Mouse (Mus musculus): Measurements from ENCODE around the gene Ambra1. TPM values are rescaled to one million over a fixed set of nuclear protein-coding genes. Genes with fewer than 3 reads are reported as not detected.

Gene Ambra1
- polyA plus RNA-seq, 1 experiment = 21.1 TPM

DNA sequence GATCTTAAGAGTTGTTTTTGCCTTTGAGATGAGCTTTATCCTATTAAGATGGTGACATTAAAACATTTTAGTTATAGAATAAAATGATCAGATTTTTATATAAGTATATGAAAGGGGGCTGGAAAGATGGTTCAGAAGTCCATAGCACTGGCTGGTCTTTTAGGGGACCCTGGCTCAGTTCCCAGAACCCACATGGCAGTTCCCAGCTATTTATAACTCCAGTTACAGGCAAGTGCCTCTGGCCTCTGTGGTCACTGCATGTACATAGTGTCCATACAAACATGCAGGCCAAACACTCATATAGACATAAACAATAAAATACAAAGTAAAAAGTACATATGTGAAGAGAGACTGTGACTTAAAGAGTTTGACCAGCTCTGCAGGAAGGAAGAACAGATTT is 86.8 kb downstream of the Ambra1 start:
- no peak overlapping the region for H3K4me3 ChIP-seq (replicated peaks; ENCODE audit: control insufficient read depth, low read depth, low read length)
- no peak overlapping the region for H3K27ac ChIP-seq (ENCODE audit: control insufficient read depth, insufficient read depth, low read depth, low read length, poor library complexity)
- TF ChIP-seq CTCF (IDR thresholded peaks at IDR 0.05; ENCODE audit: control insufficient read depth, insufficient read depth, low read length) (no peak), POLR2A (IDR thresholded peaks at IDR 0.05; ENCODE audit: borderline replicate concordance, control insufficient read depth, low read depth, low read length) (no peak)
- H3K4me1 ChIP-seq (ENCODE audit: control insufficient read depth, insufficient read depth, low read length) = no peaks in the 10 kb centered on the region

DNA sequence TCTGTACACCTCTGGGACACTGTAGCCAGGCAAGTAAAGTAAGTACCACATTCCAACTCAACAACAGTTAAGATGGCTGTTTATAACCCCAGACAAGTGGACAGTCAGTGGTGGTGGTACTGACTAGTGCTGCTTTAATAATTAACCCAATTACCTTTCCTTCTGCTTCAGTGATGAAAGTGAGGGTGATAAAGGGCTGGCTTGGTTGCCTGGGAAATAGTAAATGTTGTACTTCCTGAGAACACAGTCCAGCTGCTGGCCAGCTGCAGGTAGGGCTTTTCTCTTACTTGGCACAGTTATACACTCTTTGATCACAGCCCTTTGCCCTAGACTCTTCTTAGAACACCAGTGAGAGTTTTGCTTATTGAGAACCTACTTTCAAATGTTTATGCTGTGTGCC is 102.3 kb downstream of the Ambra1 start:
- Histone ChIP-seq H3K4me1 (ENCODE audit: control insufficient read depth, insufficient read depth, low read length) (no peaks in the 10 kb centered on the region), H3K4me3 (replicated peaks; ENCODE audit: control insufficient read depth, low read depth, low read length) (no peak overlapping the region), H3K27ac (ENCODE audit: control insufficient read depth, insufficient read depth, low read depth, low read length, poor library complexity) (no peak overlapping the region)
- TF ChIP-seq CTCF (IDR thresholded peaks at IDR 0.05; ENCODE audit: control insufficient read depth, insufficient read depth, low read length) (no peak), POLR2A (IDR thresholded peaks at IDR 0.05; ENCODE audit: borderline replicate concordance, control insufficient read depth, low read depth, low read length) (no peak)

DNA sequence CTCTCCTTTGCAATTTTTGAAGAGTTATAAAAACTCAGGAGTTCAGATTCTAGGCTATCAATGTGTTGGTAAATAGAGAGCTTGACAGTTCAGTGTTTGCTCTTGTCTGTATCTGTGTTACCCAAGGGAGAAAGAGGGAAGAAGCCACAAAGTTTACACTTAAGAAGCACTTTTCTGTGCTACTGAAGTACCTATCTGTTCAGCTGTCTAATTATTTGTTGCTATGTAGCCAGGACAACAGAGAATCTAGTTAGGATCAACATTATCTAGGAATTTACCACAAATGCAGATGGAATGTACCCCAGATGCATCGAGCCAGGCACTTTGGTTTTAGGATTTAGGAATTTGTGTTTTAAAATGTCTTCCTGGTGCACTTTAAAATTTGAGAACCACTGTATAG is 104.3 kb downstream of the Ambra1 start:
- no peak for TF ChIP-seq CTCF (IDR thresholded peaks at IDR 0.05; ENCODE audit: control insufficient read depth, insufficient read depth, low read length)
- no peak for TF ChIP-seq POLR2A (IDR thresholded peaks at IDR 0.05; ENCODE audit: borderline replicate concordance, control insufficient read depth, low read depth, low read length)
- WGBS = 68% methylated on average over 1 of the region's 1 CpGs
- Histone ChIP-seq H3K4me1 (ENCODE audit: control insufficient read depth, insufficient read depth, low read length) (no peaks in the 10 kb centered on the region), H3K4me3 (replicated peaks; ENCODE audit: control insufficient read depth, low read depth, low read length) (no peak overlapping the region), H3K27ac (ENCODE audit: control insufficient read depth, insufficient read depth, low read depth, low read length, poor library complexity) (no peak overlapping the region)

DNA sequence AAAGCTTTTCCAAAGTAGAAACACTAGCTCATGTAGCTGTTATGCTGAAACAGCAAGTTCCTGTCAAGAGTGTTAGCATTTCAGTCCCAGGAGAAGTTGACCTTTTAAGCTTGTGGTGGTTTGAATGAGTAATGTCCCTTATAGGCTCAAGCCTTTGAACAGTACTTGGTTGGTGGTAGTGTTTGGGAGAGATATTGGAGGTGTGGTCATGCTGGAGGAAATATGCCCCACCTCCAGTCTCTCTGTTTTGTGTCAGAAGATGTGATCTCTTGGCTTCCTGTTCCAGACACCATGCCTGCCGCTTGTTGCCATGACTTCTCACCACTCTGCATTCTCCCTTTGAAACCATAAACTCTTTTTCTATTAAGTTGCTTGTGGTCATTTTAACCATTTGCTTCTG is 105.1 kb downstream of the Ambra1 start:
- no peak overlapping the region for H3K4me3 ChIP-seq (replicated peaks; ENCODE audit: control insufficient read depth, low read depth, low read length)
- H3K27ac ChIP-seq (ENCODE audit: control insufficient read depth, insufficient read depth, low read depth, low read length, poor library complexity) = no peak overlapping the region
- TF ChIP-seq POLR2A (IDR thresholded peaks at IDR 0.05; ENCODE audit: borderline replicate concordance, control insufficient read depth, low read depth, low read length) (no peak), CTCF (IDR thresholded peaks at IDR 0.05; ENCODE audit: control insufficient read depth, insufficient read depth, low read length) (no peak)
- WGBS = 13% methylated on average over 1 of the region's 1 CpGs
- no peaks in the 10 kb centered on the region for H3K4me1 ChIP-seq (ENCODE audit: control insufficient read depth, insufficient read depth, low read length)

DNA sequence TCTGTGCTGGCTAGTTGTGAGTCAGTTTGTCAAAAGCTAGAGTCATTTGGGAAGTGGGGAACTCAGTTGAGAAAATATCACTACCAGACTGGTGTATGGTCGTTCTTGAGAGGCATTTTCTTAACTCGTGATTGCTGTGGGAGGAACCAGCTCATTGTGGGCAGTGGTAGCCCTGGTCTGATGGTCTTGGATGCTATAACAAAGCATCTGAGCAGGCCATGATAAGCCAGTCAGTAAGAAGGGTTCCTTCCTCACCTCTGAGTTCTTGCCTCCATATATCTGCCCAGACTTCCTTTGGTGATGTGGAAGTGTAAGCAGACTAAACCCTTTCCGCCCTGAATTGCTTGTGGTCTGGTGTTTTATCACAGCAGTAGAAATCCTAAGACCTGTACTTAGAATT is 105.7 kb downstream of the Ambra1 start:
- Histone ChIP-seq H3K4me1 (ENCODE audit: control insufficient read depth, insufficient read depth, low read length) (no peaks in the 10 kb centered on the region), H3K4me3 (replicated peaks; ENCODE audit: control insufficient read depth, low read depth, low read length) (no peak overlapping the region), H3K27ac (ENCODE audit: control insufficient read depth, insufficient read depth, low read depth, low read length, poor library complexity) (no peak overlapping the region)
- WGBS = 36% methylated on average over 3 of the region's 3 CpGs
- TF ChIP-seq POLR2A (IDR thresholded peaks at IDR 0.05; ENCODE audit: borderline replicate concordance, control insufficient read depth, low read depth, low read length) (no peak), CTCF (IDR thresholded peaks at IDR 0.05; ENCODE audit: control insufficient read depth, insufficient read depth, low read length) (no peak)

DNA sequence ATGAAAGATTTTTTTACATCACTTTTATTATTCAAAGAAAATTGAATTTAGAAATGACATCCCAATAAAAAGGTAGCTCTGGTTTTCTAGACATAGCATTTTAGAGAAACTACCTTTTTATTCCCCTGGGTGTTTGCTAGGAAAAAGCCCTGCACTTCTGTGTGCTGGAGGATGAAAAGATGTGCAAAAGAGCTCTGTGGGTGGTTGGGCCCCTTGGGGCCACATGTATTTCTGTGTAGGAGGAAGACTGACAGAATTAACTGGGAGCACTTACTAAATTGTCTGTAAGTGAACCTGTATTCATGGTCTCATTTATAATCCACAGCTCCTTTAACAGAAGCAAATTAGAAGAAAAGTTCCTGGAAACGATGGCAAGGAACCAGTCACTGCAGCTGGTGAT is 114.2 kb downstream of the Ambra1 start:
- no peak overlapping the region for H3K27ac ChIP-seq (ENCODE audit: control insufficient read depth, insufficient read depth, low read depth, low read length, poor library complexity)
- TF ChIP-seq CTCF (IDR thresholded peaks at IDR 0.05; ENCODE audit: control insufficient read depth, insufficient read depth, low read length) = no peak
- TF ChIP-seq POLR2A (IDR thresholded peaks at IDR 0.05; ENCODE audit: borderline replicate concordance, control insufficient read depth, low read depth, low read length) = no peak
- no peak overlapping the region for H3K4me3 ChIP-seq (replicated peaks; ENCODE audit: control insufficient read depth, low read depth, low read length)
- no peaks in the 10 kb centered on the region for H3K4me1 ChIP-seq (ENCODE audit: control insufficient read depth, insufficient read depth, low read length)
- 77% methylated on average over 1 of the region's 1 CpGs for WGBS

DNA sequence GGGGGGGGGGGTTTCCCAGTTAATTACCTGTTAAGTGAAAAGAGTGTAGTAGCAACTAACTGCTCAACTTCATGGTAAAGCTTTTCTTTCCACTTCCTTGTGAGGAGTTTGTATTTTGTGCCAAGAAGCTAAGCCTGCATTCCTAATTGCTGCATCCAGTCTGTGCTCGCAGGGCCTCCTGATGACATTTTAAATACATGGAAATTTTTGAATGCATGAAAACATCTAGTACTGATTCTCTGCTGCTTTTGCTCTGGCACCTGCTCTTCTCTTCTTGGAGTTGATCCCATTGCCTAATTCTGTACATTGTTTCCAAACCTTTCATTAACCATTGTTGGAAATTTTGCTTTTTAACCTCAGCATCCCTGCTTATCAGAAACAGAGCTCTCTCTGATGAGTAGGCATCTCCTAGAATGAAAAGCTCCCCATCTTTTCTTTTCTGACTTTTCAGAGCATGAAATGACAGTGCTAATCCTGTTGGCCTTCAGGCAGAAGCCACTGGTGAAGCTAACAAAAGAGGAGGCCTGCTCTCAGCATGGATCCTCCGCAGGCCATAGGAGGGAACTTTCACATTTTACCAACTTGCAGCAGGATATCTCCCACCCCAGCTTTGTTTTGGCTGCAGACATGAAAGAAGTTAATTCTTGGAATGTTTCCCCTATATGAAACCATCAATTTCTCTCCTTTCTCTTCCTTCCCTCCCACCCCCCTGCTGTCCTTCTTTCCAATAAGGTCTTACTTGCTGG is 122.7 kb downstream of the Ambra1 start:
- Histone ChIP-seq H3K27ac (ENCODE audit: control insufficient read depth, insufficient read depth, low read depth, low read length, poor library complexity) (no peak overlapping the region), H3K4me3 (replicated peaks; ENCODE audit: control insufficient read depth, low read depth, low read length) (no peak overlapping the region), H3K4me1 (ENCODE audit: control insufficient read depth, insufficient read depth, low read length) (no peaks in the 10 kb centered on the region)
- TF ChIP-seq POLR2A (IDR thresholded peaks at IDR 0.05; ENCODE audit: borderline replicate concordance, control insufficient read depth, low read depth, low read length) (no peak), CTCF (IDR thresholded peaks at IDR 0.05; ENCODE audit: control insufficient read depth, insufficient read depth, low read length) (no peak)
- 90% methylated on average over 2 of the region's 2 CpGs for WGBS

DNA sequence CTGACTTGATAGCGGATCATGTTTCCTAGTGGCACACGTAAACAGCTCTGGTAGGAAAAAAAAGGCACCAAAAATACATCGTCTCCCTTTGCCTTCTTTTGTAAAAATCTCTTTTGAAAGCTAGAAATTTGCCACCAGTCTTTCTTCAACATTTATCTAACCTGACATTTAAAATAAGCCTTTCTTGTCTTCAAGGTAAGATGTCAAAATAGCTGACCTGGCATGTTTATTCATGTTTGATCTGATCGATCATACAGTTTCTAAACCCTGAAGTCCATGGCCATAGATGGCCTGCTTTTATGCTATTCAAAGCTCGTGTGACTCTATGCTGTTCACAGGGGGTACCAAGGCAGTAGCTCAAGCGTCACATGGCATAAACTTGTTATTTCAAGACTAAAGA is 124.6 kb downstream of the Ambra1 start:
- Histone ChIP-seq H3K4me1 (ENCODE audit: control insufficient read depth, insufficient read depth, low read length) (no peaks in the 10 kb centered on the region), H3K4me3 (replicated peaks; ENCODE audit: control insufficient read depth, low read depth, low read length) (no peak overlapping the region), H3K27ac (ENCODE audit: control insufficient read depth, insufficient read depth, low read depth, low read length, poor library complexity) (no peak overlapping the region)
- 89% methylated on average over 6 of the region's 6 CpGs for WGBS
- TF ChIP-seq CTCF (IDR thresholded peaks at IDR 0.05; ENCODE audit: control insufficient read depth, insufficient read depth, low read length) (no peak), POLR2A (IDR thresholded peaks at IDR 0.05; ENCODE audit: borderline replicate concordance, control insufficient read depth, low read depth, low read length) (no peak)

DNA sequence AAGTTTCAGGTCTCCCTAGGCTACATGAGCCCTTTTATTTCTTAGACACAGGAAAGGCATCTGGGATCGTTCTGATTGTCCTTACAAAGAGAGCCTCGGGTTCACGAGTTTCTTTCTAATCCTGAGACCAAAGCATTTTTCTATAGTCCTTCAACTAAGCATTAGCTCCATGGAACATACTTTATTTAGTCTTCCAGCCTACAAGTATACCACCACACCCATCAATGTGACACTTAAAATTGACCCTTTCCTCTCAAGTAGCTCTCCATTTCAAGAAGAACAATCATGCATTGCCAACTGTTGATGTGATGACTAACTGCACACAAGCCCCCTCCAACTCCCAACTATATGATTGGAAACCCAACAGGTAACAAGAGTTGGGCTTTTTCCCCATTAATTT is 127.0 kb downstream of the Ambra1 start:
- WGBS = 89% methylated on average over 3 of the region's 3 CpGs
- Histone ChIP-seq H3K27ac (ENCODE audit: control insufficient read depth, insufficient read depth, low read depth, low read length, poor library complexity) (no peak overlapping the region), H3K4me1 (ENCODE audit: control insufficient read depth, insufficient read depth, low read length) (no peaks in the 10 kb centered on the region), H3K4me3 (replicated peaks; ENCODE audit: control insufficient read depth, low read depth, low read length) (no peak overlapping the region)
- no peak for TF ChIP-seq CTCF (IDR thresholded peaks at IDR 0.05; ENCODE audit: control insufficient read depth, insufficient read depth, low read length)
- no peak for TF ChIP-seq POLR2A (IDR thresholded peaks at IDR 0.05; ENCODE audit: borderline replicate concordance, control insufficient read depth, low read depth, low read length)

Data from bone marrow, adult 2 months (tissue).